Mouse (Mus musculus) myocyte (in vitro differentiated cells): ENCODE results near the gene Plxnb2.

Source experiments
- E2F4 ChIP-seq: IDR thresholded peaks from one replicate; pipeline ENCODE4 v1.6.1; 2011; ENCODE audit warnings: mild to moderate bottlenecking, control low read depth, moderate library complexity; ENCODE audit not compliant: insufficient read depth
- MAX ChIP-seq: IDR thresholded peaks from one replicate; pipeline ENCODE4 v1.6.1; 2011; ENCODE audit warnings: low read depth, mild to moderate bottlenecking, control low read depth
- MYOD1 ChIP-seq, 3 experiments: IDR thresholded peaks; one replicate each; pipeline ENCODE4 v1.6.1; 2011; ENCODE audit warnings: control low read depth in 2 of 3, low read depth in 2 of 3, mild to moderate bottlenecking in 2 of 3, moderate library complexity in 1 of 3; ENCODE audit not compliant: insufficient read length in 2 of 3, control insufficient read depth in 1 of 3
- MYOG ChIP-seq, 3 experiments: IDR thresholded peaks; one replicate each; pipeline ENCODE4 v1.6.1; 2011; ENCODE audit warnings: control low read depth in 2 of 3, low read depth in 2 of 3, mild to moderate bottlenecking in 2 of 3; ENCODE audit not compliant: insufficient read length in 2 of 3, control insufficient read depth in 1 of 3, insufficient read depth in 1 of 3
- POLR2A ChIP-seq: IDR thresholded peaks from one replicate; pipeline ENCODE4 v1.6.1; 2011; ENCODE audit warnings: low read depth, mild to moderate bottlenecking, control low read depth, moderate library complexity; ENCODE audit not compliant: insufficient read length
- POLR2AphosphoS2 ChIP-seq: IDR thresholded peaks from one replicate; pipeline ENCODE4 v1.6.1; 2011; ENCODE audit warnings: low read depth, control low read depth; ENCODE audit not compliant: insufficient read length
- TCF12 ChIP-seq: IDR thresholded peaks from one replicate; pipeline ENCODE4 v1.6.1; 2011; ENCODE audit warnings: mild to moderate bottlenecking, control low read depth; ENCODE audit not compliant: poor library complexity, insufficient read depth, severe bottlenecking
- TCF3 ChIP-seq: IDR thresholded peaks from one replicate; pipeline ENCODE4 v1.6.1; 2011; ENCODE audit warnings: low read depth, control low read depth; ENCODE audit not compliant: insufficient read length
- USF1 ChIP-seq: IDR thresholded peaks from one replicate; pipeline ENCODE4 v1.6.1; 2011; ENCODE audit warnings: low read depth, mild to moderate bottlenecking, control low read depth, moderate library complexity

GRCm38 (mm10) chr15:89145813-89146350, 34.7 kb downstream of the Plxnb2 start:
- TF ChIP-seq MYOG (IDR thresholded peaks at IDR 0.05; ENCODE audit: control insufficient read depth in 1 of 3, insufficient read depth in 1 of 3, insufficient read length in 2 of 3, low read depth in 2 of 3) (no peak), TCF3 (no peak), USF1 (no peak), POLR2AphosphoS2 (no peak), POLR2A (no peak), MAX (no peak), TCF12 (no peak), MYOD1 (IDR thresholded peaks at IDR 0.05; ENCODE audit: control insufficient read depth in 1 of 3, insufficient read length in 2 of 3, low read depth in 2 of 3) (no peak), E2F4 (no peak)
